Mouse (Mus musculus) CH12.LX (cell line): Measurements from ENCODE around the gene Zfp277. TPM values are rescaled to one million over a fixed set of nuclear protein-coding genes. Genes with fewer than 3 reads are reported as not detected.

ENCODE experiments used
- DNase-seq: peaks from one replicate; pipeline ENCODE4 v3.0.0-alpha.2; 2013; ENCODE audit errors: extremely low read depth
- H3K27ac ChIP-seq: 2 replicates; pipeline ENCODE4 v1.5.1; 2012; ENCODE audit warnings: low read depth, mild to moderate bottlenecking, control low read depth, moderate library complexity; ENCODE audit not compliant: insufficient read depth
- H3K27me3 ChIP-seq: replicated peaks from 2 replicates; pipeline ENCODE3; 2012; ENCODE audit warnings: inconsistent platforms
- H3K36me3 ChIP-seq, 2 experiments: replicated peaks in 1 of 2; 2 replicates each; pipeline versions ENCODE3 to v1.6.1; 2012; ENCODE audit warnings: inconsistent platforms in 1 of 2, low read length in 1 of 2, mild to moderate bottlenecking in 1 of 2, mixed read lengths in 1 of 2, moderate library complexity in 1 of 2; ENCODE audit not compliant: control insufficient read depth in 1 of 2, insufficient read depth in 1 of 2
- H3K4me1 ChIP-seq, 2 experiments: 2 replicates each; pipeline ENCODE4 v1.6.1; 2012; ENCODE audit warnings: inconsistent platforms in 1 of 2, moderate library complexity in 1 of 2; ENCODE audit not compliant: insufficient read depth in 2 of 2, control insufficient read depth in 1 of 2
- H3K4me2 ChIP-seq: 2 replicates; pipeline ENCODE4 v1.6.1; 2012; ENCODE audit warnings: low read depth, mild to moderate bottlenecking, control low read depth; ENCODE audit not compliant: poor library complexity, insufficient read depth, severe bottlenecking
- H3K4me3 ChIP-seq, 3 experiments: fragments of 150-350 bp in 1 of 3; sonication (generic) in 1 of 3; replicated peaks in 1 of 3; 2 replicates each; pipeline versions ENCODE3 to v1.5.1; 2011 to 2012; ENCODE audit warnings: low read depth in 2 of 3, low read length in 2 of 3, mild to moderate bottlenecking in 2 of 3, moderate library complexity in 2 of 3, control low read depth in 1 of 3, improper control_type of control experiment in 1 of 3, inconsistent platforms in 1 of 3, mixed read lengths in 1 of 3; ENCODE audit not compliant: poor library complexity in 1 of 3
- H3K79me2 ChIP-seq: replicated peaks from 2 replicates; pipeline ENCODE4 v1.6.1; 2012; ENCODE audit warnings: mild to moderate bottlenecking, moderate library complexity; ENCODE audit not compliant: control insufficient read depth, poor library complexity, insufficient read depth, severe bottlenecking; ENCODE audit errors: extremely low read depth
- H3K9ac ChIP-seq: 2 replicates; pipeline ENCODE4 v1.6.1; 2012; ENCODE audit warnings: low read depth, mild to moderate bottlenecking, control low read depth, moderate library complexity; ENCODE audit not compliant: insufficient read depth
- H3K9me3 ChIP-seq: replicated peaks from 2 replicates; pipeline ENCODE3; 2012; ENCODE audit warnings: low read length, inconsistent platforms, mixed read lengths
- CHD1 ChIP-seq: IDR thresholded peaks from 2 replicates; pipeline ENCODE4 v1.6.1; 2012; ENCODE audit warnings: low read depth, low read length, improper control_type of control experiment, inconsistent platforms
- E2F4 ChIP-seq: IDR thresholded peaks from 2 replicates; pipeline ENCODE4 v1.6.1; 2011; ENCODE audit warnings: low read depth, low read length, improper control_type of control experiment; ENCODE audit not compliant: insufficient replicate concordance
- ELF1 ChIP-seq: IDR thresholded peaks from 2 replicates; pipeline ENCODE4 v1.6.1; 2014; ENCODE audit warnings: low read depth, mild to moderate bottlenecking, inconsistent platforms, low read length, improper control_type of control experiment
- EP300 ChIP-seq: IDR thresholded peaks from 2 replicates; pipeline ENCODE4 v1.6.1; 2011; ENCODE audit warnings: low read length, improper control_type of control experiment
- JUN ChIP-seq: IDR thresholded peaks from 2 replicates; pipeline ENCODE4 v1.6.1; 2011; ENCODE audit warnings: low read depth, mild to moderate bottlenecking, low read length, improper control_type of control experiment, moderate library complexity; ENCODE audit not compliant: insufficient read depth
- JUND ChIP-seq: conservative IDR thresholded peaks from 2 replicates; pipeline ENCODE4 v1.6.1; 2011; ENCODE audit warnings: low read depth, low read length, improper control_type of control experiment
- MAFK ChIP-seq: IDR thresholded peaks from 2 replicates; pipeline ENCODE4 v1.6.1; 2011; ENCODE audit warnings: low read length, improper control_type of control experiment; ENCODE audit not compliant: insufficient replicate concordance
- MAX ChIP-seq: IDR thresholded peaks from 2 replicates; pipeline ENCODE4 v1.6.1; 2011; ENCODE audit warnings: low read length, improper control_type of control experiment
- MAZ ChIP-seq: IDR thresholded peaks from 2 replicates; pipeline ENCODE4 v1.6.1; 2012; ENCODE audit warnings: low read depth, mild to moderate bottlenecking, inconsistent platforms, low read length, improper control_type of control experiment, moderate library complexity
- MXI1 ChIP-seq: IDR thresholded peaks from 2 replicates; pipeline ENCODE4 v1.6.1; 2011; ENCODE audit warnings: mild to moderate bottlenecking, low read depth, low read length, improper control_type of control experiment
- MYC ChIP-seq: IDR thresholded peaks from 2 replicates; pipeline ENCODE4 v1.6.1; 2011; ENCODE audit warnings: low read depth, mild to moderate bottlenecking, improper control_type of control experiment, low read length
- PAX5 ChIP-seq: IDR thresholded peaks from 2 replicates; pipeline ENCODE4 v1.6.1; 2012; ENCODE audit warnings: low read length, inconsistent platforms, mixed read lengths
- POLR2A ChIP-seq: IDR thresholded peaks from 2 replicates; pipeline ENCODE4 v1.6.1; 2011; ENCODE audit warnings: low read depth, mild to moderate bottlenecking, improper control_type of control experiment, low read length
- POLR2AphosphoS2 ChIP-seq: IDR thresholded peaks from 2 replicates; pipeline ENCODE4 v1.6.1; 2011; ENCODE audit warnings: low read depth, low read length, improper control_type of control experiment
- RAD21 ChIP-seq: IDR thresholded peaks from 2 replicates; pipeline ENCODE4 v1.6.1; 2011; ENCODE audit warnings: low read depth, mild to moderate bottlenecking, low read length, improper control_type of control experiment, moderate library complexity
- RCOR1 ChIP-seq: conservative IDR thresholded peaks from 2 replicates; pipeline ENCODE4 v1.6.1; 2012; ENCODE audit warnings: low read depth, mild to moderate bottlenecking, inconsistent platforms, low read length, improper control_type of control experiment
- SMC3 ChIP-seq: IDR thresholded peaks from 2 replicates; pipeline ENCODE4 v1.6.1; 2011; ENCODE audit warnings: low read depth, low read length, improper control_type of control experiment
- TBP ChIP-seq: conservative IDR thresholded peaks from 2 replicates; pipeline ENCODE4 v1.6.1; 2011; ENCODE audit warnings: low read depth, low read length, improper control_type of control experiment
- USF1 ChIP-seq: IDR thresholded peaks from 2 replicates; pipeline ENCODE4 v1.6.1; 2014; ENCODE audit warnings: low read depth, mild to moderate bottlenecking, inconsistent platforms, low read length, improper control_type of control experiment
- USF2 ChIP-seq: conservative IDR thresholded peaks from 2 replicates; pipeline ENCODE4 v1.6.1; 2011; ENCODE audit warnings: low read depth, low read length, improper control_type of control experiment
- ZC3H11A ChIP-seq: IDR thresholded peaks from 2 replicates; pipeline ENCODE4 v1.6.1; 2012; ENCODE audit warnings: low read depth, mild to moderate bottlenecking, inconsistent platforms, low read length, improper control_type of control experiment
- ZKSCAN1 ChIP-seq: IDR thresholded peaks from 2 replicates; pipeline ENCODE4 v1.6.1; 2012; ENCODE audit warnings: low read depth, inconsistent platforms, low read length, improper control_type of control experiment, borderline replicate concordance
- ZNF384 ChIP-seq: IDR thresholded peaks from 2 replicates; pipeline ENCODE4 v1.6.1; 2012; ENCODE audit warnings: low read depth, low read length, improper control_type of control experiment, inconsistent platforms
- dilution Hi-C: fragments of 300-500 bp; cut with MboI; formaldehyde crosslinking; loops from 2 replicates; pipeline ENCODE4 v1.14.3; 2020; ENCODE audit warnings: low sequenced_read_pairs; ENCODE audit not compliant: extremely low pct_unique_long_range_greater_than_20kb, extremely low pct_ligation_motif_present
- in situ Hi-C: fragments of 300-500 bp; cut with MboI; formaldehyde crosslinking; loops from 3 replicates; pipeline ENCODE4 v1.14.3; 2019; ENCODE audit warnings: low sequenced_read_pairs, low pct_ligation_motif_present, low pct_unique_long_range_greater_than_20kb, mixed read lengths
- polyA plus RNA-seq: library from polyadenylated mRNA; unstranded; fragments of >175 nt; gene quantifications from 2 replicates; pipeline ENCODE4 v1.2.1, GENCODE M21; 2012; ENCODE audit warnings: low read depth; ENCODE audit not compliant: insufficient read length
- total RNA-seq, 2 experiments: library from RNA; depleted of rRNA; stranded (reverse); fragments of 300-350 nt in 1 of 2; fragments of >200 nt in 1 of 2; gene quantifications; 2 replicates each; pipeline ENCODE4 v1.2.3; 2012 to 2014

Gene Zfp277
- total and polyA plus RNA-seq, 3 experiments: 13.7 to 31.2 (median 18.9) TPM

DNA sequence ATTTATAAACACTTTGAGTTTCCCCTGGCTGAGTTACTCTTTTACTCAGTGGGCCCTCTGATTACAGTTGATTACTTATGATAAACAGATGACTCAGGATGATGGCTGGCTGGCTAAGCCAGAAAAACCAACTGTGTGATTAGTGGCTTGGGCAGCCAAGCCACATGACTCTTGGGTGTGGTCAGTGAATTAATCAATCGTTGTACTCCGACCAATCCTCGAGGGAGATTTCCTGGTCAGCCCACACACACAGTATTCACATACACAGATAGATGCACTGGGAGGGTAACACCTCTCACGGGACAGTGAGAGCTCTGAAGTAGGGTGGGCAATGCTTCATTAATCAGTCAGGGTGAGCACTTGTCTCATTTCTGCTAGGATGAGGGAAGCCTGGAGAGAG is 97.5 kb downstream of the Zfp277 start:
- Histone ChIP-seq H3K27me3 (no peaks in the 10 kb centered on the region), H3K79me2 (no peaks in the 10 kb centered on the region), H3K4me3 (no peak overlapping the region), H3K9ac (no peak overlapping the region), H3K27ac (no peak overlapping the region), H3K9me3 (no peaks in the 10 kb centered on the region), H3K36me3 (peaks cover 0 to 18% of the 10 kb centered on the region in 2 experiments), H3K4me2 (no peak overlapping the region), H3K4me1 (peaks cover 3 to 16% of the 10 kb centered on the region in 2 experiments; a peak in 3 of 4 replicates)
- dilution Hi-C loops: no loop called here
- TF ChIP-seq ELF1: no peak
- TF ChIP-seq CHD1: no peak
- no peak for TF ChIP-seq JUN
- TF ChIP-seq MAFK: no peak
- no peak for TF ChIP-seq MXI1
- TF ChIP-seq MAX: no peak
- no peak for TF ChIP-seq PAX5
- no peak for DNase-seq
- in situ Hi-C loops: no loop called here

DNA sequence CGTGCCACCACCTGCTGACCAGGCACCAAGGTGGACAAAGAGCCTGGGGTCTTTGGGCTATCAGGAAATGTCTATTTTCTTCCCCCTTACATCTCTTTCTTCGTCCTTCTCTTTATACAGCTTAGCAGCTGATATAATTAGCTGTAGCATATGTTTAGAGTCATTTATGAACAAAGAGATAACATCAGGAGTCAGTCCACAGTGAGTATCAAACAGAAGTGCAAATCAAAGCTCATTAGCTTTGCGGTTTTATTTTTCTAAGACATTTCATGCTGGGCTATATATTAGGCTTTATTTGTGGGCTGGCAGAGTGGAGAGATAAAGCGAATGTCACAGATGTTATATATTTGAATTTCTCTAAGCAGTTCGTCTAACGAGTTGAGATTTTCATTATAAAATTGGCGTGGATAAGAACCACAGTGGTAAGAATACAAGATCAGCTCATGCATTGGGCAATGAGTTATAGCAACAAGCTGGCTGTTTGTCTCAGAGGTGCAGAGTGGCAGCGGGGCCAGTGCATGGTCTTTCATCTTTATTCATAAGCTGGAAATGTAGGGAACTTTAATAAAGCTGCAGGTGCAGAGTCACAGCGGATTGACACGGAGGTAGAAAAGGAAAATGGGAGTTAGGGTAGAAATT is 98.5 kb downstream of the Zfp277 start:
- Histone ChIP-seq H3K4me1 (peaks cover 3 to 16% of the 10 kb centered on the region in 2 experiments; a peak in 3 of 4 replicates), H3K27me3 (no peaks in the 10 kb centered on the region), H3K4me3 (no peak overlapping the region), H3K9me3 (no peaks in the 10 kb centered on the region), H3K9ac (no peak overlapping the region), H3K4me2 (no peak overlapping the region; the same call in 1 of the 2 replicates), H3K36me3 (peaks cover 0 to 20% of the 10 kb centered on the region in 2 experiments), H3K79me2 (no peaks in the 10 kb centered on the region), H3K27ac (no peak overlapping the region)
- DNase-seq: no peak
- dilution Hi-C loops: no loop called here
- in situ Hi-C loops: no loop called here
- no peak for TF ChIP-seq MAZ
- TF ChIP-seq USF2: no peak
- no peak for TF ChIP-seq USF1
- no peak for TF ChIP-seq RCOR1
- TF ChIP-seq SMC3: no peak
- TF ChIP-seq POLR2AphosphoS2: no peak
- TF ChIP-seq MYC: no peak
- TF ChIP-seq MAFK: no peak
- TF ChIP-seq E2F4: no peak
- no peak for TF ChIP-seq TBP
- no peak for TF ChIP-seq RAD21
- TF ChIP-seq ZKSCAN1: no peak
- TF ChIP-seq POLR2A: no peak
- no peak for TF ChIP-seq ZC3H11A
- no peak for TF ChIP-seq EP300
- no peak for TF ChIP-seq JUND
- TF ChIP-seq ZNF384: no peak
